Mouse (Mus musculus): ENCODE measurements around the gene Padi1. TPM values are rescaled to one million over a fixed set of nuclear protein-coding genes. Genes with fewer than 3 reads are reported as not detected.

Padi1 gene
- polyA plus RNA-seq, 1 experiment from 2014 or later = not detected

DNA sequence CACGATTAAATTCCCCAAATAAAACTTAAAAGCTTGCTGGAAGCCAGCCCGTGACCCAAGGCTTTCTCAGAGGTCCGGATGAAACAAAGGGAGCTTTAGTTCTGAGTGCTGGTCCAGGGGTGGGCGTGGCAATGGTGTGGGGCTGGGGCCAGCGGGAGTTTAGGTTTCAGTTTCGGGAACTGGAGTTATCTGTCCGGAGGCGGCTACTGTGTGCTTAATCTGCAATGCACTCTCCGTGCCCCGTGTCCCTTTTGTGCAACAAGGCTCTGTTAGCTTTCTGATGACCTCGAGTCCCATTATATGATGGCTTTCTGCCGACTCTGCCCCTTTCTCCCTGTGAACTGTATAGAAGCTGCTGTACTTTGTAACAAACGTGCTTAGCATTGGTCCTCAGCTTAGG, 75.1 kb downstream of the Padi1 start:
- Histone ChIP-seq H3K9me3 (no peaks in the 10 kb centered on the region), H3K9ac (replicated peaks) (no peak overlapping the region), H3K4me1 (peaks cover 4% of the 10 kb centered on the region; the same call in 1 of the 2 replicates), H3K4me3 (peak overlapping the region; percentile 16; the same call in 1 of the 2 replicates), H3K27me3 (no peaks in the 10 kb centered on the region), H3K36me3 (no peaks in the 10 kb centered on the region), H3K27ac (replicated peaks) (no peak overlapping the region), H3K4me2 (replicated peaks) (peak overlapping the region; percentile 23)
- ATAC-seq (replicated peaks) = no peak
- WGBS = 3% methylated on average over 13 of the region's 13 CpGs

GRCm38 (mm10) chr4:140768973-140769372, 76.6 kb downstream of the Padi1 start:
- Histone ChIP-seq H3K27ac (replicated peaks) (no peak overlapping the region), H3K27me3 (no peaks in the 10 kb centered on the region), H3K4me3 (no peak overlapping the region), H3K36me3 (no peaks in the 10 kb centered on the region), H3K4me2 (replicated peaks) (no peak overlapping the region), H3K9ac (replicated peaks) (no peak overlapping the region), H3K4me1 (peaks cover 4% of the 10 kb centered on the region; the same call in 1 of the 2 replicates), H3K9me3 (no peaks in the 10 kb centered on the region)
- ATAC-seq (replicated peaks) = no peak
- 82% methylated on average over 5 of the region's 5 CpGs for WGBS

- Histone ChIP-seq H3K9ac (replicated peaks) (no peak overlapping the region), H3K4me1 (peaks cover 4% of the 10 kb centered on the region; the same call in 1 of the 2 replicates), H3K27ac (replicated peaks) (no peak overlapping the region), H3K4me3 (no peak overlapping the region), H3K4me2 (replicated peaks) (no peak overlapping the region), H3K9me3 (no peaks in the 10 kb centered on the region), H3K27me3 (no peaks in the 10 kb centered on the region), H3K36me3 (no peaks in the 10 kb centered on the region)
- no peak for ATAC-seq (replicated peaks)
- WGBS = 87% methylated on average over 3 of the region's 3 CpGs
These were observed 79.6 kb downstream of the Padi1 start for GRCm38 (mm10) chr4:140765936-140766335.

DNA sequence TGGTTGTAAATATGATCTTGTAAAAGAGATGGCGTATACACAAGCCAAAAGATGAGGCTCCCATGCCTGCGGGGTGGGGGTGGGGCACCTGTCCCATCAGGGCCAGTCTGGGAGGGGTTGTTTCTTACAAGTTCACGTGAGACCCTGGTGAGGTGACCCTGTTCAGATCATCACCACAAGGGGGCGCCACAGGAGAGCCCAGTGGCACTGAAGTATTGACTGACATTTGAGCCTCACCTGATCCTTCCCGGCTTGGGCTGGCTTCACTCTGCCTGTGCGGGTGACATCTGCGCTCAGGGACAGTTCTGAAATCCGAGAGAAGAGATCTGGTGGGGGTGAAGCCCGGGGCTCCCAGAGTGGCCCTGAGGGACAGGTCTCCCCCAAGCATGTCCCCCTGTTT, 82.4 kb downstream of the Padi1 start:
- no peak for ATAC-seq (replicated peaks)
- 20% methylated on average over 9 of the region's 9 CpGs for WGBS
- H3K9me3 ChIP-seq = no peaks in the 10 kb centered on the region
- H3K27me3 ChIP-seq = no peaks in the 10 kb centered on the region
- no peak overlapping the region for H3K4me3 ChIP-seq
- H3K4me2 ChIP-seq (replicated peaks) = no peak overlapping the region
- no peaks in the 10 kb centered on the region for H3K4me1 ChIP-seq
- H3K36me3 ChIP-seq = no peaks in the 10 kb centered on the region
- H3K27ac ChIP-seq (replicated peaks) = no peak overlapping the region
- H3K9ac ChIP-seq (replicated peaks) = no peak overlapping the region

Other genes starting within 250 kb of the Padi1 start
- gene Arhgef10l, start 179.8 kb downstream of the Padi1 start, polyA plus RNA-seq (2015; fragmentation: Nextera tagmentation; extraction: Ambion mirVana) = 24.5 and 26.9 TPM in 2 replicates
- gene Rcc2, start 145.2 kb downstream of the Padi1 start, polyA plus RNA-seq (2015; fragmentation: Nextera tagmentation; extraction: Ambion mirVana) = 36.1 and 51.2 TPM in 2 replicates
- 0.06 and 0.10 TPM in 2 replicates for gene Padi6, start 103.1 kb downstream of the Padi1 start, polyA plus RNA-seq (2015; fragmentation: Nextera tagmentation; extraction: Ambion mirVana)
- 0.06 TPM in 1 of 2 replicates, not detected in the other for gene Padi4, start 71.5 kb downstream of the Padi1 start, polyA plus RNA-seq (2015; fragmentation: Nextera tagmentation; extraction: Ambion mirVana)
- not detected in 2 replicates for gene Padi3, start 35.1 kb downstream of the Padi1 start, polyA plus RNA-seq (2015; fragmentation: Nextera tagmentation; extraction: Ambion mirVana)
- gene Padi2, start 60.6 kb upstream of the Padi1 start, polyA plus RNA-seq (2015; fragmentation: Nextera tagmentation; extraction: Ambion mirVana) = 0.34 and 0.90 TPM in 2 replicates
- 428 and 441 TPM in 2 replicates for gene Sdhb, start 115.4 kb upstream of the Padi1 start, polyA plus RNA-seq (2015; fragmentation: Nextera tagmentation; extraction: Ambion mirVana)
- gene Atp13a2, start 141.1 kb upstream of the Padi1 start, polyA plus RNA-seq (2015; fragmentation: Nextera tagmentation; extraction: Ambion mirVana) = 123 and 127 TPM in 2 replicates
- 215 and 229 TPM in 2 replicates for gene Mfap2, start 164.6 kb upstream of the Padi1 start, polyA plus RNA-seq (2015; fragmentation: Nextera tagmentation; extraction: Ambion mirVana)
- gene Crocc, start 214.8 kb upstream of the Padi1 start, polyA plus RNA-seq (2015; fragmentation: Nextera tagmentation; extraction: Ambion mirVana) = 8.3 and 10.2 TPM in 2 replicates
- gene Necap2, start 232.6 kb upstream of the Padi1 start, polyA plus RNA-seq (2015; fragmentation: Nextera tagmentation; extraction: Ambion mirVana) = 50.5 and 55.8 TPM in 2 replicates
- 0.53 TPM in 1 of 2 replicates, not detected in the other for gene Spata21, start 242.6 kb upstream of the Padi1 start, polyA plus RNA-seq (2015; fragmentation: Nextera tagmentation; extraction: Ambion mirVana)

Measured in forebrain, embryonic 15.5 days (tissue).